Mouse (Mus musculus): Measurements from ENCODE around the gene Olfr617. TPM values are rescaled to one million over a fixed set of nuclear protein-coding genes. Genes with fewer than 3 reads are reported as not detected.
"Not testable (repeated sequence)": the region's sequence is repeated elsewhere in the genome, so short reads cannot be mapped to it uniquely, and the experiment has no call there.

Olfr617 gene
- polyA plus RNA-seq (2015; fragmentation: Nextera tagmentation; extraction: Ambion mirVana) = not detected in 2 replicates

DNA sequence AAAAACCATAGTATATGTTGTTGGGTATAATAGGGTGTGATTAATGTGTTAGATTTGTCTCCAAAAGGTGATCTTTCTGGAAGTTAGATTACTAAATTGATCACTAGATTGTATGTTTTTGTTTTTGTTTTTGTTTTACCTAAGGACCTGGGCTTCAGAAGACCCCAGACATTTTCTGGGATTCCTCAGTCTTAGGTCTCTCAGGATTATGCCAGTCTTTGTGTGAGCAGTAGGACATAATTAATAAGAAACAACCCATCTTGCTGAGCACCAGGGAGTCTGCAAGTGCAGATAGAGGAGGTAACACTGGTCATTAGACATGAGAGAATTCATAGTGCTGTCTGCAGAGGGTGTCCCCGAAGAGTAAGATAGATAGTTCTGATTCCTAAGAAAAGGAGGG is at the start of gene Olfr617:
TSS of gene Olfr617 (plus strand) at position 301 of the 400 bp plus-strand sequence.
- DNase-seq (ENCODE audit: low spot score) = no peak

DNA sequence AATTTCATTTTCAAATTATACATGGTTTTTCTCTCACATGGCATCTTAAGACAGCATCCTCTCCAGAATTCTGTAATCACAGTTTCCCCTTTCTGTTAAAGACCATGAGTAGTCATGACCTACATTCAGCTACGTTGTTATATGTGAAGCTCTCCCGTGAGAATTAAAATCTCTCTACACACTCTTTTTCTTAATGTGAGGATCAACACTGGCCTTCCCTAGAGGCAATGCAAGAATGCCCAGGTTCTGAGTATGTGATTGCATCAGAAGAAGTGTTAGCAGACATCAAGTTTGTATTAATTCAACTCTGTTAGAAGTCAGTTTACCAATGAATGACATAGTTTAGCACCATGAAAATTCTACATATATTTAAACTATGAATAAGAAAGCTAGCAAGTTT is 30.2 kb upstream of the Olfr617 start, which contains the start of gene Olfr612:
TSS of gene Olfr612 (minus strand) at position 101 of the 400 bp plus-strand sequence.
- not testable (repeated sequence) for DNase-seq (ENCODE audit: low spot score)

DNA sequence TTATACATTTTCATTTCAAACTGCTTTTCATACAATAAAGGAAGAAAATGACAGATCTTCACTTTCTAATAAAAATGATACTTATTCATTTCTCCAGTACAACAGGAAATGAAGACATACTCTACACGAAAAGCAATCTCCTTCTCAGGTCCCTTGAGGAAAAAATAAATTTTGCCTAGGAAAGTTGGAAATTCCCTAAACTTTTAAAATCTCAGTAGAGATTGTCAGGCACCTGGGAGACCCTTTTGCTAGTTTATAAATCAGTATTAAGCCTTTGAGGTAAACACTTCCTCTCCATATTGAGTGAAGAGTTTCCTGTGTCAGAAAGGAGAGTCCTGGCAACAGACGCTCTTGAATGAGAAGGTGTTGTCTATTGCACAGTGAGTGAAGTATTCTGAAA is 25.1 kb upstream of the Olfr617 start, which contains the start of gene Olfr613:
TSS of gene Olfr613 (plus strand) at position 301 of the 400 bp plus-strand sequence.
- no peak for DNase-seq (ENCODE audit: low spot score)

DNA sequence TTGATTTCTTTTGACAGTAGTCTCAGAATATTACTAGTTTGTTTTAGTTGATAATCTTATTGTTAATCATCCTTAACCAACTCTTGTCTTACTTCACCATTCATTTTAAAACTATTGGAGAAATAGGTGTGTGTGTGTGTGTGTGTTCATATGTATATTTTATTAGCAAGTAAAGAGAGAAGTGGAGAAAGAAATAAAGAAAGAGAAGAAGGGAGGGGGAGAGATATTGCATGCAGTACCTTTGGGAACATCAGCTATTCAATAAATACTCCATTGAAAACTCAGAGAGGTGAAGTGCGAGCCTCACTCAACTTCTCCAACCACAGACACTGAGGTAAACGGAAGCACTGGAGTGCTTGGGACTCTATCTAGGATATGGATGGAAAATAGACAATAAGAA is 17.1 kb upstream of the Olfr617 start, which contains the start of gene Olfr615:
TSS of gene Olfr615 (plus strand) at position 301 of the 400 bp plus-strand sequence.
- no peak for DNase-seq (ENCODE audit: low spot score)

DNA sequence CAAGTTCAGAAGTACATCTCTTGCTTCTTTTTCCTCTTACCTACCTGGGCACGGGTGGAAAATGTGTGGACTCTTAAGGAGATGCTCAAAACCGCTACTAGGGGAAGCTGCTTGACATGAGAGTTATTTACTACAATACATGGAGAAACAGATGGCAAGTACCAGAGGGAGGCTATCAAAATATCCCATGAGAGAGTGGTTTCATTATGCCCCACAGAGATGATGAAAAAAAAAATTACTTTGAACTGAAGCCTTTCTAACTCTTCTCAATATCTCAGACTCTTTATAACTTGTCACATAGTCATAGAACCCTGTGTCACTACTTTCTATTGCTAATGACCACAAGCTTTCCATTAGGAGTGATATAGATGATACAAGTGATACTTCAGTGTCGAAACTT is 3.8 kb upstream of the Olfr617 start, which contains the start of gene Olfr616:
TSS of gene Olfr616 (minus strand) at position 101 of the 400 bp plus-strand sequence.
- DNase-seq (ENCODE audit: low spot score) = no peak

DNA sequence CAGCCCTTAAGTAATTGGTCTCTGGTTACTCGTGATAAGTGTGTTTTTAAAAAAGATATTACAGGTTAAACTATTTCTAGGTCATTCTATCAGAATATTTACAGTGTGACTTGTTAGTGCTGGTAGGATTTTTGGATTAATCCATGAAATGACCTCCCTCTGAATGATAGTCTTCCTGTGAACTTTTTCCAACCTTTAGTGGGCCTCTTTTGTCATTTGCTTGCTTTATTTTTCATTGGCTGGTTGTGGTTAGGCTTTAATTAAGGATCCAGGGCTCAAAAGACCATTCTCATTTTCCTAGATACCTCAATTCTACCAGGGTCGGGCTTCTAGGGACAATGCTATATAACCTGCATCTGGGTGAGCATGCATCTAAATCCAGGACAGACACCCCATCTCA is 16.9 kb downstream of the Olfr617 start, which contains the start of gene Olfr618:
TSS of gene Olfr618 (plus strand) at position 301 of the 400 bp plus-strand sequence.
- DNase-seq (ENCODE audit: low spot score) = no peak

DNA sequence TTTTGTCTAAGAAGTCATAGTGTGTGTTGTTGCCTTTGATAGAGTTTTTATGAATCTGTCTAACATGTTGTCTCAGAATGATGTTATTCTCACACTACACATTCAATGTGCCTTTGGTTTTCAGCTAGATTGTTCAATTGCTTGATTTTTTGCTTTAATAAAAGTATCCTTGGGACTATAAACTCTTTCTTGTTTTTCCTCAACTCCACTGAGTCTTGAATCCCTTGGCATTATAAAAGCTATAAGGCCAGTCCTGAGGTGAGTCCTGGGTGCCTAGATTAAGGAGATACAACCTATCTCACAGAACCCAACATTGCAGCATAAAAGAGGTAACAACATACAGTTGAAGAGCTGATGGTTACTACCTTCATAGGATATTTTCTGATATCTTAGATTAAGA is 27.4 kb downstream of the Olfr617 start, which contains the start of gene Olfr619:
TSS of gene Olfr619 (plus strand) at position 301 of the 400 bp plus-strand sequence.
- no peak for DNase-seq (ENCODE audit: low spot score)

DNA sequence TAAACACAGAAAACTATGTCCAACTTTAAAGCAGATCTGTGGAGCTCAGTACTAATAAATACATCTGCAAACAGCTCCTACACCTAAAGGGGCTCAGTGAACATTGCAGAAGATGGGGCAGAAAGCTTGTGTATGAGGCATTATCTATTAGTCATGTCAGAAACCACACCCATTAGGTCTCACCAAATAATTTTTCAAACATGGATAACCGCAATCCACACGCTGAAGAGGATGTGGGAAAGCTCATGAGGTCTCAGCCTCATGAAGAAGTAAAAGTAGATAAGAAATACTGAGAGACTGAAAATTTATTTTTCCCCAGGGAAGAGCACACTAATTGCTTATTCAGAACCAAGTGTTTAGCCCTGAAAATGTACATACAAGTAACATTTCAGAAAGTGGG is 34.6 kb downstream of the Olfr617 start:
- DNase-seq (ENCODE audit: low spot score) = no peak

DNA sequence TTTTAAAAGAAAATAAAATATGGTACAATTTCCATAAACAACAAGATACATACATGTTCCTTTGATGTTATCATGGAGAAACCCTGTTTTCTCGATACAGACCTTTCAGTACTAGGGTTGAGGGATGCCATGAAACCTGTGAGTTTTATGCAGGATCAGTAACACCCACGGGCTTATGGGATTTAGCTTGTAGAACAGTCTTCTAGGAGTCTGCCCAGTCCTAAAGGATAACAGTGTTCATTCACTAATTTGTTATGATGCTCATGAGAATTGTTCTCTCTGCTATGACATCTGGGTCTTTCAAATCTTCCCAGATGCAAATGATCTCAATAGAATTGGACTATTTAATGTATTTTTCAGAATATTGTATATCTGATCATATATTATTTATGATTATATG is 39.6 kb downstream of the Olfr617 start, which contains the start of gene Olfr620:
TSS of gene Olfr620 (minus strand) at position 101 of the 400 bp plus-strand sequence.
- no peak for DNase-seq (ENCODE audit: low spot score)

Small RNAs within 50 kb of the gene (microRNA-seq; reads per million reads assigned to microRNA genes)
- gene Gm26506 (ENCODE audit: borderline number of aligned reads) = not detected

Other genes with a start within 250 kb of the Olfr617 start
- gene Olfr598, start 249.5 kb upstream of the Olfr617 start, polyA plus RNA-seq (2015; fragmentation: Nextera tagmentation; extraction: Ambion mirVana) = not detected in 2 replicates
- not detected in 2 replicates for gene Olfr599, start 237.1 kb upstream of the Olfr617 start, polyA plus RNA-seq (2015; fragmentation: Nextera tagmentation; extraction: Ambion mirVana)
- gene Olfr600, start 223.4 kb upstream of the Olfr617 start, polyA plus RNA-seq (2015; fragmentation: Nextera tagmentation; extraction: Ambion mirVana) = not detected in 2 replicates
- gene Olfr601, start 210.4 kb upstream of the Olfr617 start, polyA plus RNA-seq (2015; fragmentation: Nextera tagmentation; extraction: Ambion mirVana) = not detected in 2 replicates
- gene Olfr603, start 186.9 kb upstream of the Olfr617 start, polyA plus RNA-seq (2015; fragmentation: Nextera tagmentation; extraction: Ambion mirVana) = not detected in 2 replicates
- gene Usp17lc, start 158.0 kb upstream of the Olfr617 start, polyA plus RNA-seq (2015; fragmentation: Nextera tagmentation; extraction: Ambion mirVana) = not detected in 2 replicates
- gene Olfr605, start 127.6 kb upstream of the Olfr617 start, polyA plus RNA-seq (2015; fragmentation: Nextera tagmentation; extraction: Ambion mirVana) = not detected in 2 replicates
- not detected in 2 replicates for gene Olfr606, start 124.0 kb upstream of the Olfr617 start, polyA plus RNA-seq (2015; fragmentation: Nextera tagmentation; extraction: Ambion mirVana)
- not detected in 2 replicates for gene Olfr607, start 108.9 kb upstream of the Olfr617 start, polyA plus RNA-seq (2015; fragmentation: Nextera tagmentation; extraction: Ambion mirVana)
- not detected in 2 replicates for gene Olfr608, start 103.2 kb upstream of the Olfr617 start, polyA plus RNA-seq (2015; fragmentation: Nextera tagmentation; extraction: Ambion mirVana)
- gene Olfr609, start 75.0 kb upstream of the Olfr617 start, polyA plus RNA-seq (2015; fragmentation: Nextera tagmentation; extraction: Ambion mirVana) = not detected in 2 replicates
- not detected in 2 replicates for gene Olfr610, start 60.9 kb upstream of the Olfr617 start, polyA plus RNA-seq (2015; fragmentation: Nextera tagmentation; extraction: Ambion mirVana)
- gene Olfr611, start 52.2 kb upstream of the Olfr617 start, polyA plus RNA-seq (2015; fragmentation: Nextera tagmentation; extraction: Ambion mirVana) = not detected in 2 replicates
- gene Olfr612, start 30.3 kb upstream of the Olfr617 start, polyA plus RNA-seq (2015; fragmentation: Nextera tagmentation; extraction: Ambion mirVana) = not detected in 2 replicates
- not detected in 2 replicates for gene Olfr613, start 25.0 kb upstream of the Olfr617 start, polyA plus RNA-seq (2015; fragmentation: Nextera tagmentation; extraction: Ambion mirVana)
- not detected in 2 replicates for gene Olfr615, start 17.0 kb upstream of the Olfr617 start, polyA plus RNA-seq (2015; fragmentation: Nextera tagmentation; extraction: Ambion mirVana)
- not detected in 2 replicates for gene Olfr616, start 3.9 kb upstream of the Olfr617 start, polyA plus RNA-seq (2015; fragmentation: Nextera tagmentation; extraction: Ambion mirVana)
- gene Olfr618, start 17.0 kb downstream of the Olfr617 start, polyA plus RNA-seq (2015; fragmentation: Nextera tagmentation; extraction: Ambion mirVana) = not detected in 2 replicates
- not detected in 2 replicates for gene Olfr619, start 27.5 kb downstream of the Olfr617 start, polyA plus RNA-seq (2015; fragmentation: Nextera tagmentation; extraction: Ambion mirVana)
- gene Olfr620, start 39.5 kb downstream of the Olfr617 start, polyA plus RNA-seq (2015; fragmentation: Nextera tagmentation; extraction: Ambion mirVana) = not detected in 2 replicates
- gene Olfr622, start 69.6 kb downstream of the Olfr617 start, polyA plus RNA-seq (2015; fragmentation: Nextera tagmentation; extraction: Ambion mirVana) = not detected in 2 replicates
- gene Olfr623, start 90.6 kb downstream of the Olfr617 start, polyA plus RNA-seq (2015; fragmentation: Nextera tagmentation; extraction: Ambion mirVana) = not detected in 2 replicates
- gene Olfr624, start 98.1 kb downstream of the Olfr617 start, polyA plus RNA-seq (2015; fragmentation: Nextera tagmentation; extraction: Ambion mirVana) = not detected in 2 replicates
- gene Olfr625-ps1, start 109.7 kb downstream of the Olfr617 start, polyA plus RNA-seq (2015; fragmentation: Nextera tagmentation; extraction: Ambion mirVana) = not detected in 2 replicates
- not detected in 2 replicates for gene Olfr243, start 141.6 kb downstream of the Olfr617 start, polyA plus RNA-seq (2015; fragmentation: Nextera tagmentation; extraction: Ambion mirVana)
- not detected in 2 replicates for gene Olfr628, start 157.3 kb downstream of the Olfr617 start, polyA plus RNA-seq (2015; fragmentation: Nextera tagmentation; extraction: Ambion mirVana)
- not detected in 2 replicates for gene Olfr629, start 171.9 kb downstream of the Olfr617 start, polyA plus RNA-seq (2015; fragmentation: Nextera tagmentation; extraction: Ambion mirVana)
- not detected in 2 replicates for gene Olfr630, start 184.3 kb downstream of the Olfr617 start, polyA plus RNA-seq (2015; fragmentation: Nextera tagmentation; extraction: Ambion mirVana)
- gene Olfr69, start 198.5 kb downstream of the Olfr617 start, polyA plus RNA-seq (2015; fragmentation: Nextera tagmentation; extraction: Ambion mirVana) = not detected in 2 replicates
- gene Olfr68, start 206.6 kb downstream of the Olfr617 start, polyA plus RNA-seq (2015; fragmentation: Nextera tagmentation; extraction: Ambion mirVana) = not detected in 2 replicates
- gene Olfr67, start 218.8 kb downstream of the Olfr617 start, polyA plus RNA-seq (2015; fragmentation: Nextera tagmentation; extraction: Ambion mirVana) = not detected in 2 replicates
- 224 and 268 TPM in 2 replicates for gene Hbb-bt, start 240.9 kb downstream of the Olfr617 start, polyA plus RNA-seq (2015; fragmentation: Nextera tagmentation; extraction: Ambion mirVana)